Mouse (Mus musculus) midbrain, embryonic 12.5 days (tissue): ENCODE measurements around the gene Gm973. TPM values are rescaled to one million over a fixed set of nuclear protein-coding genes. Genes with fewer than 3 reads are reported as not detected.
A peak's percentile ranks its signal among the peaks of the same experiment; 100 is the strongest.

Experiments used
- ATAC-seq: fragments of 200-750 bp; cut with Nextera tagmentation; 2 replicates; pipeline ENCODE4 v1.8.0; 2017; ENCODE audit warnings: low read depth, moderate TSS enrichment, moderate library complexity; ENCODE audit not compliant: low FRiP score
- H3K27ac ChIP-seq: fragments of 300-500 bp; sonication (generic); replicated peaks from 2 replicates; pipeline ENCODE4 v1.5.1; 2016; ENCODE audit warnings: mild to moderate bottlenecking
- H3K27me3 ChIP-seq: fragments of 300-500 bp; sonication (generic); 2 replicates; pipeline ENCODE4 v1.6.1; 2016; ENCODE audit warnings: mild to moderate bottlenecking
- H3K36me3 ChIP-seq: fragments of 300-500 bp; sonication (generic); 2 replicates; pipeline ENCODE4 v1.6.1; 2016
- H3K4me1 ChIP-seq: fragments of 300-500 bp; sonication (generic); 2 replicates; pipeline ENCODE4 v1.6.1; 2016
- H3K4me2 ChIP-seq: fragments of 300-500 bp; sonication (generic); replicated peaks from 2 replicates; pipeline ENCODE4 v1.6.1; 2016; ENCODE audit warnings: mild to moderate bottlenecking, moderate library complexity
- H3K4me3 ChIP-seq: fragments of 300-500 bp; sonication (generic); 2 replicates; pipeline ENCODE4 v1.5.1; 2016; ENCODE audit warnings: mild to moderate bottlenecking
- H3K9ac ChIP-seq: fragments of 300-500 bp; sonication (generic); replicated peaks from 2 replicates; pipeline ENCODE4 v1.6.1; 2016; ENCODE audit warnings: mild to moderate bottlenecking, moderate library complexity
- H3K9me3 ChIP-seq: fragments of 300-500 bp; sonication (generic); 2 replicates; pipeline ENCODE4 v1.6.1; 2016; ENCODE audit warnings: mild to moderate bottlenecking
- WGBS: fragments of 180-500 bp; shearing (Covaris S2); methylation state at CpG from one replicate; pipeline ENCODE4 v1.1.7; 2016; 5-methylcytosine and 5-hydroxymethylcytosine counted together
- polyA plus RNA-seq: library from polyadenylated mRNA; unstranded; fragments of >200 nt; fragmentation: Nextera tagmentation; extraction: Ambion mirVana; gene quantifications from 2 replicates; pipeline ENCODE4 v1.2.1, GENCODE M21; 2016

Gm973 gene
- polyA plus RNA-seq, 1 experiment from 2014 or later = 6.7 TPM

GRCm38 (mm10) chr1:59573843-59574242 lies 57.8 kb downstream of the Gm973 start:
- Histone ChIP-seq H3K9ac (no peak overlapping the region), H3K9me3 (no peaks in the 10 kb centered on the region), H3K4me3 (no peak overlapping the region), H3K4me2 (no peak overlapping the region; the same call in 1 of the 2 replicates), H3K36me3 (no peaks in the 10 kb centered on the region), H3K27ac (peak overlapping the region; percentile 64; the same call in 1 of the 2 replicates), H3K4me1 (peaks cover 20% of the 10 kb centered on the region; the same call in 1 of the 2 replicates), H3K27me3 (peaks cover 4% of the 10 kb centered on the region; the same call in 1 of the 2 replicates)
- peak; percentile 6; the same call in 1 of the 2 replicates for ATAC-seq
- WGBS = 60% methylated on average over 3 of the region's 3 CpGs

- Histone ChIP-seq H3K27me3 (peaks cover 4% of the 10 kb centered on the region; the same call in 1 of the 2 replicates), H3K4me2 (peak overlapping the region; percentile 38), H3K4me1 (peaks cover 20% of the 10 kb centered on the region; the same call in 1 of the 2 replicates), H3K9me3 (no peaks in the 10 kb centered on the region), H3K9ac (peak overlapping the region; percentile 12; the same call in 1 of the 2 replicates), H3K36me3 (no peaks in the 10 kb centered on the region), H3K27ac (peak overlapping the region; percentile 64), H3K4me3 (peak overlapping the region; percentile 13; the same call in 1 of the 2 replicates)
- peak; percentile 89 for ATAC-seq
- WGBS = 27% methylated on average over 21 of the region's 21 CpGs
These were observed 58.5 kb downstream of the Gm973 start for GRCm38 (mm10) chr1:59574262-59575187.

GRCm38 (mm10) chr1:59578770-59579169 lies 62.7 kb downstream of the Gm973 start:
- H3K27ac ChIP-seq = no peak overlapping the region
- no peaks in the 10 kb centered on the region for H3K9me3 ChIP-seq
- peaks cover 11% of the 10 kb centered on the region; the same call in 1 of the 2 replicates for H3K27me3 ChIP-seq
- no peak for ATAC-seq
- no peaks in the 10 kb centered on the region for H3K36me3 ChIP-seq
- WGBS = 86% methylated on average over 4 of the region's 4 CpGs
- H3K4me2 ChIP-seq = no peak overlapping the region
- no peak overlapping the region for H3K4me3 ChIP-seq
- H3K9ac ChIP-seq = no peak overlapping the region
- peaks cover 18% of the 10 kb centered on the region; the same call in 1 of the 2 replicates for H3K4me1 ChIP-seq

- no peaks in the 10 kb centered on the region for H3K36me3 ChIP-seq
- ATAC-seq = no peak
- WGBS = 91% methylated on average over 5 of the region's 5 CpGs
These were observed 63.3 kb downstream of the Gm973 start for GRCm38 (mm10) chr1:59579327-59579726.

GRCm38 (mm10) chr1:59580131-59580751 lies 64.2 kb downstream of the Gm973 start:
- Histone ChIP-seq H3K27ac (no peak overlapping the region), H3K36me3 (no peaks in the 10 kb centered on the region), H3K9ac (no peak overlapping the region), H3K4me1 (peaks cover 12% of the 10 kb centered on the region; the same call in 1 of the 2 replicates), H3K4me2 (no peak overlapping the region), H3K9me3 (no peaks in the 10 kb centered on the region), H3K27me3 (peaks cover 11% of the 10 kb centered on the region; the same call in 1 of the 2 replicates), H3K4me3 (no peak overlapping the region)
- 64% methylated on average over 8 of the region's 8 CpGs for WGBS
- ATAC-seq = no peak

More at GRCm38 (mm10) chr1:59579327-59579726, 63.3 kb downstream of the Gm973 start:
- Histone ChIP-seq H3K27me3 (peaks cover 11% of the 10 kb centered on the region; the same call in 1 of the 2 replicates), H3K4me2 (no peak overlapping the region), H3K27ac (no peak overlapping the region), H3K4me1 (peaks cover 14% of the 10 kb centered on the region; the same call in 1 of the 2 replicates), H3K4me3 (no peak overlapping the region), H3K9ac (no peak overlapping the region), H3K9me3 (no peaks in the 10 kb centered on the region)

- no peak for ATAC-seq
- Histone ChIP-seq H3K27ac (no peak overlapping the region), H3K4me2 (no peak overlapping the region), H3K4me1 (0 out of 2 replicates have a peak, but pooled peaks cover 12% of the 10 kb centered on the region), H3K4me3 (no peak overlapping the region), H3K36me3 (no peaks in the 10 kb centered on the region), H3K9ac (no peak overlapping the region), H3K9me3 (no peaks in the 10 kb centered on the region), H3K27me3 (peaks cover 13% of the 10 kb centered on the region; the same call in 1 of the 2 replicates)
- WGBS = 89% methylated on average over 3 of the region's 3 CpGs
These were observed 64.8 kb downstream of the Gm973 start for GRCm38 (mm10) chr1:59580880-59581279.

GRCm38 (mm10) chr1:59584656-59585410 lies 68.8 kb downstream of the Gm973 start:
- 7% methylated on average over 18 of the region's 18 CpGs for WGBS

GRCm38 (mm10) chr1:59589271-59589670 lies 73.2 kb downstream of the Gm973 start:
- no peak overlapping the region for H3K4me2 ChIP-seq
- H3K27ac ChIP-seq = no peak overlapping the region
- 64% methylated on average over 1 of the region's 1 CpGs for WGBS
- no peak for ATAC-seq
- no peaks in the 10 kb centered on the region for H3K9me3 ChIP-seq
- peaks cover 30% of the 10 kb centered on the region for H3K4me1 ChIP-seq
- no peak overlapping the region for H3K9ac ChIP-seq
- H3K4me3 ChIP-seq = no peak overlapping the region
- H3K36me3 ChIP-seq = no peaks in the 10 kb centered on the region
- H3K27me3 ChIP-seq = peaks cover 42% of the 10 kb centered on the region

More at GRCm38 (mm10) chr1:59584656-59585410, 68.8 kb downstream of the Gm973 start:
- Histone ChIP-seq H3K9ac (no peak overlapping the region), H3K27me3 (peaks cover 14% of the 10 kb centered on the region), H3K4me2 (0 out of 2 replicates have a peak overlapping the region, but pooled peaks have one; percentile 24), H3K9me3 (no peaks in the 10 kb centered on the region), H3K36me3 (no peaks in the 10 kb centered on the region), H3K27ac (no peak overlapping the region), H3K4me3 (no peak overlapping the region), H3K4me1 (0 out of 2 replicates have a peak, but pooled peaks cover 9% of the 10 kb centered on the region)
- ATAC-seq = peak; percentile 58; the same call in 1 of the 2 replicates

GRCm38 (mm10) chr1:59592359-59592758 lies 76.3 kb downstream of the Gm973 start:
- peaks cover 49% of the 10 kb centered on the region for H3K27me3 ChIP-seq
- no peak; the same call in 1 of the 2 replicates for ATAC-seq
- peak overlapping the region; percentile 45 for H3K4me2 ChIP-seq
- WGBS = 7% methylated on average over 10 of the region's 10 CpGs
- H3K9ac ChIP-seq = no peak overlapping the region; the same call in 1 of the 2 replicates
- peaks cover 22% of the 10 kb centered on the region for H3K4me1 ChIP-seq
- no peak overlapping the region for H3K27ac ChIP-seq
- no peaks in the 10 kb centered on the region for H3K9me3 ChIP-seq
- peak overlapping the region; percentile 24; the same call in 1 of the 2 replicates for H3K4me3 ChIP-seq
- no peaks in the 10 kb centered on the region for H3K36me3 ChIP-seq

- Histone ChIP-seq H3K4me3 (peak overlapping the region; percentile 24; the same call in 1 of the 2 replicates), H3K9me3 (no peaks in the 10 kb centered on the region), H3K27ac (no peak overlapping the region), H3K4me1 (peaks cover 22% of the 10 kb centered on the region), H3K4me2 (peak overlapping the region; percentile 45), H3K27me3 (peaks cover 49% of the 10 kb centered on the region), H3K9ac (no peak overlapping the region), H3K36me3 (no peaks in the 10 kb centered on the region)
- ATAC-seq = peak; percentile 49; the same call in 1 of the 2 replicates
- 9% methylated on average over 12 of the region's 12 CpGs for WGBS
These were observed 76.8 kb downstream of the Gm973 start for GRCm38 (mm10) chr1:59592876-59593275.

GRCm38 (mm10) chr1:59593622-59594035 lies 77.6 kb downstream of the Gm973 start:
- Histone ChIP-seq H3K4me1 (peaks cover 22% of the 10 kb centered on the region), H3K36me3 (no peaks in the 10 kb centered on the region), H3K27ac (no peak overlapping the region), H3K4me2 (no peak overlapping the region), H3K27me3 (peaks cover 49% of the 10 kb centered on the region), H3K9ac (no peak overlapping the region), H3K9me3 (no peaks in the 10 kb centered on the region), H3K4me3 (no peak overlapping the region)
- 77% methylated on average over 2 of the region's 2 CpGs for WGBS
- ATAC-seq = no peak
